Mouse (Mus musculus): Measurements from ENCODE around the gene Adrm1. TPM values are rescaled to one million over a fixed set of nuclear protein-coding genes. Genes with fewer than 3 reads are reported as not detected.
"Not testable (repeated sequence)": the region's sequence is repeated elsewhere in the genome, so short reads cannot be mapped to it uniquely, and the experiment has no call there.

The Adrm1 gene
- total RNA-seq, 1 experiment, result 196 TPM

- in situ Hi-C loops (cut with MboI; ENCODE audit: low sequenced_read_pairs in 2 of 2, unreplicated experiment in 2 of 2), result no loop called here
- Histone ChIP-seq H3K4me3 (ENCODE audit: insufficient read depth in 1 of 2, low read depth in 1 of 2, low read length in 2 of 2, poor library complexity in 1 of 2, severe bottlenecking in 1 of 2) (peak overlapping the region; percentile 81 to 91; a peak in 2 of 4 replicates), H3K9me3 (ENCODE audit: control insufficient read depth, insufficient read depth, low read depth, low read length) (no peaks in the 10 kb centered on the region), H3K4me1 (ENCODE audit: control insufficient read depth in 2 of 2, insufficient read depth in 2 of 2, low read length in 2 of 2, poor library complexity in 1 of 2) (peaks cover 2 to 16% of the 10 kb centered on the region in 2 experiments; a peak in 2 of 4 replicates), H3K36me3 (ENCODE audit: control insufficient read depth, insufficient read depth, low read length, poor library complexity, severe bottlenecking) (peaks cover 50% of the 10 kb centered on the region), H3K27ac (ENCODE audit: insufficient read depth, low read depth, low read length, poor library complexity, severe bottlenecking) (0 out of 2 replicates have a peak overlapping the region, but pooled peaks have one; percentile 17), H3K9ac (ENCODE audit: insufficient read depth, low read depth, low read length, poor library complexity, severe bottlenecking) (peak overlapping the region; percentile 91)
- TF ChIP-seq ZC3H11A (IDR thresholded peaks at IDR 0.05; ENCODE audit: borderline replicate concordance, low read depth, low read length) (no peak), ZNF384 (IDR thresholded peaks at IDR 0.05; ENCODE audit: low read depth, low read length) (no peak), HCFC1 (IDR thresholded peaks at IDR 0.05; ENCODE audit: borderline replicate concordance, insufficient read depth, low read length) (no peak), MAFK (IDR thresholded peaks at IDR 0.05; ENCODE audit: insufficient read depth, low read depth, low read length) (no peak), CHD2 (IDR thresholded peaks at IDR 0.05; ENCODE audit: low read depth, low read length) (no peak)
- no peak for DNase-seq (ENCODE audit: low read depth, low spot score)
Measured at GRCm38 (mm10) chr2:180173163-180173562, 1.9 kb downstream of the Adrm1 start.

DNA sequence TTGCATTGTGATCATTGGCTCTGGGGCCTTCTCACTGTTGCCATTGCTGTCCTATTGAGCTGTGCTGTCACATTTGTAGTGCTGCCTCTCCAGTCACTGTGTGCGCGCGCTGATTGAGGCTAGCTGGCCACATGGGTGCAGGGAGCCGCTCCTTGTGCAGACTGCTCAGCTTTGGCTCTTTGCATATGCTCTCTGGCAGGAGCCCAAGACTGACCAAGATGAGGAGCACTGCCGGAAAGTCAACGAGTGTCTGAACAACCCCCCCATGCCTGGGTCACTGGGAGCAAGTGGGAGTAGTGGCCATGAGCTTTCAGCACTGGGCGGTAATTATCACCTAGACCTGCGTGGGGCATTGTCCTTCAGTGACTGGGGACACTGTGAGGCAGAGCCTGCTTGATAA is 2.4 kb downstream of the Adrm1 start:
- H3K9ac ChIP-seq (ENCODE audit: insufficient read depth, low read depth, low read length, poor library complexity, severe bottlenecking); H3K27ac ChIP-seq (ENCODE audit: insufficient read depth, low read depth, low read length, poor library complexity, severe bottlenecking); DNase-seq (ENCODE audit: low read depth, low spot score); H3K9me3 ChIP-seq (ENCODE audit: control insufficient read depth, insufficient read depth, low read depth, low read length); in situ Hi-C loops (cut with MboI; ENCODE audit: low sequenced_read_pairs in 2 of 2, unreplicated experiment in 2 of 2): not testable (repeated sequence)
- peak overlapping the region in 1 of 2 experiments; percentile 91; a peak in 1 of 4 replicates for H3K4me3 ChIP-seq (ENCODE audit: insufficient read depth in 1 of 2, low read depth in 1 of 2, low read length in 2 of 2, poor library complexity in 1 of 2, severe bottlenecking in 1 of 2)
- peaks cover 55% of the 10 kb centered on the region for H3K36me3 ChIP-seq (ENCODE audit: control insufficient read depth, insufficient read depth, low read length, poor library complexity, severe bottlenecking)
- peaks cover 2 to 16% of the 10 kb centered on the region in 2 experiments; a peak in 2 of 4 replicates for H3K4me1 ChIP-seq (ENCODE audit: control insufficient read depth in 2 of 2, insufficient read depth in 2 of 2, low read length in 2 of 2, poor library complexity in 1 of 2)

DNA sequence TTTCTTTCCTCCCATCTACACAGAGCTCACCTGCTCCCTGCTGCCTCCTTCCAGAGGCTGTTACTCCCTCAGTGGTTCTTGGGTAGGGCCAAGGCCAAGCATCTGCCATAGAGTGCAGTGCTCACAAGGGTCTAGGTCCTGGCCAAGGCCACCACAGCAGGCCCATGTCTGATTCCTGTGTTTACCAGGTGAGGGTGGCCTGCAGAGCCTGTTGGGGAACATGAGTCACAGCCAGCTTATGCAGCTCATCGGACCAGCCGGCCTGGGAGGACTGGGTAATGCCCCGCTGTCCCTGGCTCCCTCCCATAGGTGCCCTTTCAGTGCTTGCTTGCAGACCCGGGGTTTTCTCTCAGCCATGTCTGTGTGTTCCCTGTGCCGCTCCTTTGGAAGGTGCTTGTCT is 2.8 kb downstream of the Adrm1 start:
- in situ Hi-C loops (cut with MboI; ENCODE audit: low sequenced_read_pairs in 2 of 2, unreplicated experiment in 2 of 2), result no loop called here
- Histone ChIP-seq H3K36me3 (ENCODE audit: control insufficient read depth, insufficient read depth, low read length, poor library complexity, severe bottlenecking) (peaks cover 59% of the 10 kb centered on the region), H3K9me3 (ENCODE audit: control insufficient read depth, insufficient read depth, low read depth, low read length) (no peaks in the 10 kb centered on the region), H3K27ac (ENCODE audit: insufficient read depth, low read depth, low read length, poor library complexity, severe bottlenecking) (no peak overlapping the region), H3K4me3 (ENCODE audit: insufficient read depth in 1 of 2, low read depth in 1 of 2, low read length in 2 of 2, poor library complexity in 1 of 2, severe bottlenecking in 1 of 2) (no peak overlapping the region), H3K4me1 (ENCODE audit: control insufficient read depth in 2 of 2, insufficient read depth in 2 of 2, low read length in 2 of 2, poor library complexity in 1 of 2) (peaks cover 2 to 16% of the 10 kb centered on the region in 2 experiments; a peak in 2 of 4 replicates), H3K9ac (ENCODE audit: insufficient read depth, low read depth, low read length, poor library complexity, severe bottlenecking) (no peak overlapping the region)
- TF ChIP-seq CHD2 (IDR thresholded peaks at IDR 0.05; ENCODE audit: low read depth, low read length) (no peak), HCFC1 (IDR thresholded peaks at IDR 0.05; ENCODE audit: borderline replicate concordance, insufficient read depth, low read length) (no peak), ZC3H11A (IDR thresholded peaks at IDR 0.05; ENCODE audit: borderline replicate concordance, low read depth, low read length) (no peak), MAFK (IDR thresholded peaks at IDR 0.05; ENCODE audit: insufficient read depth, low read depth, low read length) (no peak)
- DNase-seq (ENCODE audit: low read depth, low spot score), result no peak

DNA sequence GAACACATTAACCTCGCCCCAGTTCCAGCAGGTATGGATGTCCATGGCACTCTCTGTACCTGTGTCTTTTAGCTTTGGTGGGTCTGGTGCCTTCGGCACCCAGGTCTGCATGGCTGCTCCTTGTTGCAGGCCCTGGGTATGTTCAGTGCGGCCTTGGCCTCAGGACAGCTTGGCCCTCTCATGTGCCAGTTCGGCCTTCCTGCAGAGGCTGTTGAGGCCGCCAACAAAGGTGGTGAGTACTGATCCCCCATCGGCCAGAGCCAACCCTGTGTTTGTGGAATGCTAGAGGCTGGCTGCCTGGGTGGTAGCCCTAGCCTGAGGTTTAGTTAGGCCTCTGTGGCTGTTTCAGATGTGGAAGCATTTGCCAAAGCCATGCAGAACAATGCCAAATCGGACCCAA is 4.4 kb downstream of the Adrm1 start:
- Histone ChIP-seq H3K9me3 (ENCODE audit: control insufficient read depth, insufficient read depth, low read depth, low read length) (no peaks in the 10 kb centered on the region), H3K9ac (ENCODE audit: insufficient read depth, low read depth, low read length, poor library complexity, severe bottlenecking) (no peak overlapping the region), H3K4me3 (ENCODE audit: insufficient read depth in 1 of 2, low read depth in 1 of 2, low read length in 2 of 2, poor library complexity in 1 of 2, severe bottlenecking in 1 of 2) (no peak overlapping the region), H3K4me1 (ENCODE audit: control insufficient read depth in 2 of 2, insufficient read depth in 2 of 2, low read length in 2 of 2, poor library complexity in 1 of 2) (peaks cover 2 to 15% of the 10 kb centered on the region in 2 experiments; a peak in 2 of 4 replicates), H3K36me3 (ENCODE audit: control insufficient read depth, insufficient read depth, low read length, poor library complexity, severe bottlenecking) (peaks cover 75% of the 10 kb centered on the region), H3K27ac (ENCODE audit: insufficient read depth, low read depth, low read length, poor library complexity, severe bottlenecking) (no peak overlapping the region)
- TF ChIP-seq ZC3H11A (IDR thresholded peaks at IDR 0.05; ENCODE audit: borderline replicate concordance, low read depth, low read length), result no peak
- TF ChIP-seq MAFK (IDR thresholded peaks at IDR 0.05; ENCODE audit: insufficient read depth, low read depth, low read length), result no peak
- TF ChIP-seq ZNF384 (IDR thresholded peaks at IDR 0.05; ENCODE audit: low read depth, low read length), result no peak
- TF ChIP-seq CHD2 (IDR thresholded peaks at IDR 0.05; ENCODE audit: low read depth, low read length), result no peak
- no peak for TF ChIP-seq HCFC1 (IDR thresholded peaks at IDR 0.05; ENCODE audit: borderline replicate concordance, insufficient read depth, low read length)
- in situ Hi-C loops (cut with MboI; ENCODE audit: low sequenced_read_pairs in 2 of 2, unreplicated experiment in 2 of 2), result no loop called here
- no peak for DNase-seq (ENCODE audit: low read depth, low spot score)

GRCm38 (mm10) chr2:180181542-180181941 is 10.3 kb downstream of the Adrm1 start:
- in situ Hi-C loops (cut with MboI; ENCODE audit: low sequenced_read_pairs in 2 of 2, unreplicated experiment in 2 of 2), result no loop called here
- H3K36me3 ChIP-seq (ENCODE audit: control insufficient read depth, insufficient read depth, low read length, poor library complexity, severe bottlenecking), result peaks cover 97% of the 10 kb centered on the region

More at GRCm38 (mm10) chr2:180181542-180181941, 10.3 kb downstream of the Adrm1 start:
- no peaks in the 10 kb centered on the region for H3K4me1 ChIP-seq (ENCODE audit: control insufficient read depth in 2 of 2, insufficient read depth in 2 of 2, low read length in 2 of 2, poor library complexity in 1 of 2)
- no peak overlapping the region for H3K9ac ChIP-seq (ENCODE audit: insufficient read depth, low read depth, low read length, poor library complexity, severe bottlenecking)
- TF ChIP-seq ZC3H11A (IDR thresholded peaks at IDR 0.05; ENCODE audit: borderline replicate concordance, low read depth, low read length) (no peak), MAFK (IDR thresholded peaks at IDR 0.05; ENCODE audit: insufficient read depth, low read depth, low read length) (no peak), HCFC1 (IDR thresholded peaks at IDR 0.05; ENCODE audit: borderline replicate concordance, insufficient read depth, low read length) (no peak), ZNF384 (IDR thresholded peaks at IDR 0.05; ENCODE audit: low read depth, low read length) (no peak), CHD2 (IDR thresholded peaks at IDR 0.05; ENCODE audit: low read depth, low read length) (no peak)
- H3K27ac ChIP-seq (ENCODE audit: insufficient read depth, low read depth, low read length, poor library complexity, severe bottlenecking), result no peak overlapping the region
- H3K9me3 ChIP-seq (ENCODE audit: control insufficient read depth, insufficient read depth, low read depth, low read length), result no peaks in the 10 kb centered on the region
- no peak overlapping the region for H3K4me3 ChIP-seq (ENCODE audit: insufficient read depth in 1 of 2, low read depth in 1 of 2, low read length in 2 of 2, poor library complexity in 1 of 2, severe bottlenecking in 1 of 2)
- no peak for DNase-seq (ENCODE audit: low read depth, low spot score)
